Mouse (Mus musculus) kidney, postnatal 36 days (tissue): ENCODE results near the gene Arhgap29.

Source experiments
- DNase-seq, 2 experiments: peaks; one replicate each; pipeline ENCODE4 v3.0.0; 2021 to 2022; ENCODE audit warnings: mixed read lengths in 2 of 2

The Arhgap29 gene

GRCm38 (mm10) chr3:121945957-121946356 lies 6.4 kb upstream of the Arhgap29 start:
- no peak for DNase-seq

- no peak for DNase-seq
Measured at GRCm38 (mm10) chr3:121946765-121947164, 5.6 kb upstream of the Arhgap29 start.

DNA sequence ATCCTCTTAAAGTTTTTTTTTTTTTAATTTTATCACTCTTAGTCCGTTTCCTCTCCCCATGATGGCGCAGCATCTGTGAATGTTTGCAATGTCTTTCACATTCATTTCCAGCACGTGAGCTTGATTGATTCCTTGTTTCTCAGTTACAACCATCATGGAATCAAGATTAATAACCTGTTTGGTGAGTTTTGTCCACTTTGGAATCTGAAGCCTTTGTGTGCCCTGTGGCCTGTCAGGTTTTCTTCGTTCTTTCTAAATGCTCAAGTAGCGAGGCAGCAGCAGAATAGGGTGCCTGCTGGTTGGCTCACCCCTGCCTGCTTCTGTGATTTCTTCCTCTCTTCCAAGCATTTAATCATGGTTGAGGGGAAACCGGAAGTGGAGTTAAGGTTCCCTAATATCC lies 2.2 kb upstream of the Arhgap29 start:
- no peak for DNase-seq

DNA sequence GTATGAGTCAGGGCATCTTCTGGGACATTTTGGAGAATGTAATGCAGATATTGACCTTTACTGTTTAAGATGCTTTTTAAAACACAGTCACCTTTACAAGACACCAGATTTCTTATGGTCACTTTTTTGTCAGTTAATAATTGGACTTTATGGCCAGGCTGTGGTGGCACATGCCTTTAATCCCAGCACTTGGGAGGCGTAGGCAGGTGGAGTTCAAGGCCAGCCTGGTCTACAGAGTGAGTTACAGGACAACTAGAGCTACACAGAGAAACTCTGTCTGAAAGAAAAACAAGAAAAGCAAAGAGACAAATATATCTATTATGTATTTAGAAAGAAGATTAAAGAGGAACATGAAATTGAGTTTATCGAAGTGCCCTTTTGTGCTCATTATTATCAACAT lies 1.2 kb upstream of the Arhgap29 start:
- DNase-seq = no peak

GRCm38 (mm10) chr3:121953049-121953432 lies 700 bp downstream of the Arhgap29 start:
- DNase-seq = peak; percentile 96 to 98

DNA sequence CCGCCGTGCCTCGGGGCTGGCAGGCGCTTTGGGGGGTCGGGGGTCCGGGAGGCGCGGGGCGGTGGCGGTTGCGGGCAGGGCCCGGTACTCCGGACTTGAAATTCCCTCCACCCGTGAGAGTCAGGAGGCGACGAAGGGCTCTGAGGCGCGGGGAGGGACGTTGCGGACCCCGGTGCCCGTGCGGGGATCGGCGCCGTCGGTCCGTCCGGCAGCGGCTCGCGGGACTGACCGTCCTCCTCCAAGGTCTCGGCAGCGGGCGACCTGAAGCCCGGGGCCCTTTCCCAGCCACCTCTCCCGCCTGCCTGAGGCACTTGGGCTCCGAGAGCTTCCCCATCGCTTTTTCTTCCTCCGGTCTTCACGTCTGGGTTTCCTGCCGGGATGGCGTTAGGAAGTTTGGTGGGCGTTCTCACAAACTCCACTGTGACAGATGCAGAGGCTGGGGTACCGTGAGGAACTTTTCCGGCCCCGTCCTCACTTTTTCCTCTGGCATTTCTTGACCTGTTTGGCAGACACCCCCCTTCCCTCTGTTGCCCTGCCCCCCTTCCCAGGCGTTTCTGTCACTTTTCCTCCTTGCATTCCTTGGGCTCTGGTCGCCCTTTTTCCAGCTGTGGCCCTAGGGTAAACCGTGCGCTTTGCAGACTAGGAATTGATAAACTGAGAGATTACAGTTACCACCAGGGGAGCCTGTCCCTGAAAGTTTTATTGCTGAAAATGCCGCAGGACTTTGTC lies 1.3 kb downstream of the Arhgap29 start:
- peak; percentile 55 to 66 for DNase-seq

- peak in 1 of 2 experiments; percentile 20 for DNase-seq
Measured at GRCm38 (mm10) chr3:121954421-121954820, 2.1 kb downstream of the Arhgap29 start.

DNA sequence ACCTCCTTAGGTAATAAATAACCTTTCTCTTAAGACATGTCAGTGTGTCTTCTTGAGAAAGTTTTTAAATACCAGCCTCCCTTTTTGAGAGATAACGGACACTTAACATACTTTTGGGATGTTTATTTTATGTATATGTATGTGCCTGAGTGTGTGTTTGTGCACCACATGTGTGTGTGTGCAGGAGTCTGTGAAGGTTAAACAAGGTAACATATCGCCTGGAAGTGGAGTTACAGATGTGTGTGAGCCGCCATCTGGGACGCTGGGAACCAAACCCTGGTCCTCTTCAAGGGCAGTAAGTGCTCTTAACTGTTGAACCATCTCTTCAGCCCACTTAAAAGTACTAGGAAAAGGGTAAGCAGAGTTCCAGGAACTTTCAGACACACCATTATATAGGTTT lies 3.2 kb downstream of the Arhgap29 start:
- no peak for DNase-seq

GRCm38 (mm10) chr3:121956789-121957188 lies 4.4 kb downstream of the Arhgap29 start:
- peak in 1 of 2 experiments; percentile 32 for DNase-seq

DNA sequence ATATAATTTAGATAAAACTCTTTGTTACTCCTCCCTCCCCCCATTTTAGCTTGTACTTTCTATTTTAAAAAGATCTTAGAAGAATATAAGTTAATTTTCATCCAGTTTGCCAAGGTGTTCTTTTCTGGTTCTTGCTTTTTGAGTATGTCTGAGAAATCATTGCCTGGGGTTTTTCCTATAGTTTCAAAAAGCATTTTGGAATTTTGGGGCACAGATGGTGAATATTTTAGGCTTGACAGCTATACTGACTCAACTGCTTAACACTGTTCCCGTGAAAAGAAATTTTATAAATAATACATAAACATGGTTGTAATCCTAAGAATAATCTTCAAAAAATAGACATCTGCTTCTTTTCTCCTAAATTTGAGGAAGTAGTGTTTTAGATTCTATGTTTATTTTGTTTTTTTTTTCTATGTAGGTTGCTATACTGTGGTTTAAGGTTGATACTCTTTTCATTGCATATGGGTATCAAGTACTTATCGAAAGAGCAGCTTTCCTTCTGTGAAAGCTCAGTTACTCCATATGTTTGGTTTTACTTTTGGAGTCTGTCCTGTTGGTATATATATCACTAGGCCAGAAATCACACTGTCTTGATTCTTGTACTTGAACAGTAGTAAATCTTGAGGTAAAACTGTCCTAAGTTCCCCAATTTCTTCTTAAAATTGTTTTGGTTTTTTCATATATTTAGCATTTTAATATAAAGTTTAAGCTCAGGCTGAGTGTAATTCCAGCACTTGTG lies 5.4 kb downstream of the Arhgap29 start:
- no peak for DNase-seq

DNA sequence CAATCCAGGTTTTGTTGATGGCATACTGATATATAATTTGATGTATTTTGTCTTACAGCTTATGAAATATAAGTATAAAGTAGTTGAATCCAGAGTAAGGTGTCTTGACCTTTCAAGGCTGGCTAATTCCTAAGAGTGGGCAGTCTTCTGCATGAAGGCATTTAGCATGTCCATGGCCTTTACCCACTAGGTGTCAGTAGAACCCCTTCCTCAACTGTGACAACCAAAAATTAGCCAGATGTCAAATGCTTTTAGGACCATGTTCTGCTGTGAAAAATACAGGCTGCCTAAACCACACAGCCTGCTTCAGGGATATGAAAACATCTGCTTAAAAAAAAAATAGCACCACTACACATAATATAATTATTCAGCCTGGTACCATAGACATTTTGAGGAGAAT lies 11.8 kb downstream of the Arhgap29 start:
- peak; percentile 58 to 72 for DNase-seq

- peak; percentile 94 to 96 for DNase-seq
Measured at GRCm38 (mm10) chr3:121967681-121968476, 15.5 kb downstream of the Arhgap29 start.

DNA sequence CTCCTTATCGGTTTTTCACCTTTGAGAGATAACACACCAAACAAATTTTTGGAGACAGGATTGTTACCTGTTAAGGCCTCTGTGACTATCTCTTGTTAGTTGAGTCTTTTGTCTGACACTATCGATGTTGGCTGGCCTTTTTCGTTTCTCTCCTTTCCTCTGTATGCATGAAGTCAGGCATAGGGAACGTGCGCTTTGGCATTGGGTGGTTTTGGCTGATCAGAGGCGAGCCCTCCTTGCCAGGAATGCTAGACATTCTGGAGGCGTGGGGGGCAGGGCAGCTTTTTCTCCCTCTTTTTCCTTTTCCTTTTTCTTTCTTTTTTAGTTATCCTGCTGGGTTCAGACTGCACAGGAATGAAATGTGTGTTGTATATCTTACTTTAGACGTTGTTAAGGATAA lies 16.3 kb downstream of the Arhgap29 start:
- DNase-seq = peak; percentile 75 to 83

- DNase-seq = no peak
Measured at GRCm38 (mm10) chr3:121969451-121969850, 17.1 kb downstream of the Arhgap29 start.

DNA sequence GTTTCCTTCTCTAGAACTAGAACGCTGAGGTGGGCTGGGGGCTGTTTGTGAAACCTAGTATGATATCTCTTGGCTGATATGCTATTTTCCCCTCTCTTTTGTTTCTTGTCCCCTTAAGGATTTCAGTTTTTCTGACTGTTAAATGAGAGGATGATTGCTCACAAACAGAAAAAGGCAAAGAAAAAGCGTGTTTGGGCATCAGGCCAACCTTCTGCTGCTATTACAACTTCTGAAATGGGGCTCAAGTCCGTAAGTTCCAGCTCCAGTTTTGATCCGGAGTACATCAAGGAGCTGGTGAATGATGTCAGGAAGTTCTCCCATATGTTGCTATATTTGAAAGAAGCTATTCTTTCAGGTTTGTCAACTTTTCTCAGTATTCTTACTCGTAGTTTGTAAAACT lies 21.4 kb downstream of the Arhgap29 start:
- DNase-seq = peak in 1 of 2 experiments; percentile 52

DNA sequence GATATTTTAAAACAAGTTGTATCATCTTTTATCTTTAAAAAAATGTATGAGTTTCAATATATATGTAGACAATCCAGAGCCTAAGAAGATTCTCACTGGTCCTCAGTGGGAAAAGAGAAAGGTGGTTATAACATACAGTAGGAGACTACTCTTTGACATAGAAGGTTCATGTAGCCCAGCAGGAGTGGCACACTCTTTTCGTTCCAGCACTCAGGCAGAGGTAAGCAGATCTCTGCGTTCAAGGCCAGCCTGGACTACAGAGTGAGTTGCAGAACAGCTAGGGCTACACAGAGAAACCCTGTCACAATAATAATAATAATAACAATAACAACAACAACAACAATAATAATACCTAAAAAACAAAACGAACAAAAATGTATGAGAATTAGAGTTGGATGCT lies 23.0 kb downstream of the Arhgap29 start:
- no peak for DNase-seq

DNA sequence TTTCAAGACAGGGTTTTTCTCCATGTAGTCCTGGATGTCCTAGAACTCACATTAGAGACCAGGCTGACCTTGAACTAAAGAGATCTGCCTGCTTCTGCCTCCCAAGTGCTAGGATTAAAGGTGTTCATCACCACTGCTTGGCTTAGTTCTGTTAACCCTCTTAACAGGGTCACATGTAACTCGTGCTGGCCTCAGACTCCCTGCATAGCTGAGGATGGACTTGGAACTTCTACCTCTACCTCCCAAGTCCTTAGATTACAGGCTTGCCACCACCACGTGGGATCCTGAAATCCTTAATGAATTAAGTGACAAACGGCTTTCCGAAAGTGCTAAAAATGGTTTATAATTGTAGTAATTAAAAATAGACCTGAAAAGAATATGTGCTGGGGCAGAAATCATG lies 29.0 kb downstream of the Arhgap29 start:
- DNase-seq = peak; percentile 31 to 33

DNA sequence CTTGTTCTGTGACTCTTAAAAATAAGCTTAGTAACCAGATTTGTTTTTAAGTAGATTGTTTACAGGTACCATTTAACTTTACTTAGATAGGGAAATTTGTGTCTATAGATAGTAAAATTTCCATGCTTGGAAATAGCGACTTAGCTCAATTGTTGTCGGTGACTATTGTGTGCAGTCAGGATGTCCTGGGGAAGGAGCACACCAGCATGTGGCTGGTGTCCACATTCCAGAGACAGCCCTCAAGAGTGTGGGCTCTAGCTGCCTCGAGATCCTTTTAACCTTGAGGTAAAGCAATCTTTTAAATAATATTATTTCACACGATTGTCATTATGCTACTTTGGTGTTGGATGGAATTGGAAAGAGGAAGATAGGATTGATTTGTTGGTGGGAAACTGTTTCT lies 30.1 kb downstream of the Arhgap29 start:
- DNase-seq = peak; percentile 25 to 32

DNA sequence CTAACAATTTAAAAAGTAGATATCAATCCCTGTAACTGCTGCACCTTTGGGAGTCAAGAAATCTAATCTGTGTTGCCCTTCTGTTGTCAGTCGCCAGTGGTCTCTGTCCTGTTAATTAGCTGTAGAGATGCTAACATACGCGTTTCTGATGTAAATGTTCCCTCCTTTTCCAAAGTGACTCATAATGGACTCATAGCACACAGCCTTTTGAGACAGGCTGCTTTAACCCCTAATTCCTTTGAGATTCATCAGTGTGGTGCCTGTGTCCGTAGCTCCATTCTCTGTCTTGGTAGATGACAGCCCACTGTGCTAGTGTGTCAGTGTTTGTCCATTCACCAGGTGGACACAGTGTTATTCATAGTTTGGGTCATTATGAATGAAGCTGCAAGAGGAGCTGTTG lies 42.8 kb downstream of the Arhgap29 start:
- no peak for DNase-seq

GRCm38 (mm10) chr3:121999934-122000333 lies 47.6 kb downstream of the Arhgap29 start:
- no peak for DNase-seq

DNA sequence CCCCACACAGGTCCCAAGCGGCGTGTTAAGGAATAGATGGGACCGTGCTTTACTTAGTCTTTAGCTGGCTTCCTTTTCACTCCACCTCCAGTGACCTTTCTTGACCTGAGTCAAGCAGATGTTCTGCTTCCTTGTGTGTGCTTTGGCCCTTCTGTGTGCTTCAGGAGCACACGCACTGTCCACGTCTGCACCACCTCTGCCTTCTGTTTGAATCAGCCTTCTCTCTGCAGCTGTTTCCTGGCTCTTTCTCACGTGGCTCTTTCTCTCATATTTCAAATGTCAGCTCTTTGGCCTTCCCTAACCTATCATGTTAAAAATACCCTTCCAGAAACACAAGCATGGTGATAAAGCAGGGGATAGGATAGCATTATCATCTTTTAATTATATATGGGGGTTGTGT lies 49.2 kb downstream of the Arhgap29 start:
- DNase-seq = peak in 1 of 2 experiments; percentile 18

GRCm38 (mm10) chr3:122009818-122010217 lies 57.5 kb downstream of the Arhgap29 start:
- no peak for DNase-seq

GRCm38 (mm10) chr3:122010292-122010691 lies 58.0 kb downstream of the Arhgap29 start:
- DNase-seq = no peak
